Mouse (Mus musculus): ENCODE data around the gene Fuom. TPM values are rescaled to one million over a fixed set of nuclear protein-coding genes. Genes with fewer than 3 reads are reported as not detected.
A peak's percentile ranks its signal among the peaks of the same experiment; 100 is the strongest.

The Fuom gene
- polyA plus RNA-seq, 1 experiment from 2014 or later: 7.6 TPM

- Histone ChIP-seq H3K9me3 (replicated peaks) (no peaks in the 10 kb centered on the region), H3K4me2 (no peak overlapping the region), H3K9ac (no peak overlapping the region), H3K4me3 (replicated peaks) (no peak overlapping the region), H3K36me3 (no peaks in the 10 kb centered on the region), H3K27ac (no peak overlapping the region), H3K4me1 (replicated peaks) (peaks cover 21% of the 10 kb centered on the region), H3K27me3 (no peaks in the 10 kb centered on the region)
- no peak for ATAC-seq (ENCODE audit: low read depth)
- no peak for DNase-seq
- 15% methylated on average over 1 of the region's 1 CpGs for WGBS (ENCODE audit: insufficient replicate concordance)
These were observed 3.8 kb downstream of the Fuom start for GRCm38 (mm10) chr7:140098466-140098865.

DNA sequence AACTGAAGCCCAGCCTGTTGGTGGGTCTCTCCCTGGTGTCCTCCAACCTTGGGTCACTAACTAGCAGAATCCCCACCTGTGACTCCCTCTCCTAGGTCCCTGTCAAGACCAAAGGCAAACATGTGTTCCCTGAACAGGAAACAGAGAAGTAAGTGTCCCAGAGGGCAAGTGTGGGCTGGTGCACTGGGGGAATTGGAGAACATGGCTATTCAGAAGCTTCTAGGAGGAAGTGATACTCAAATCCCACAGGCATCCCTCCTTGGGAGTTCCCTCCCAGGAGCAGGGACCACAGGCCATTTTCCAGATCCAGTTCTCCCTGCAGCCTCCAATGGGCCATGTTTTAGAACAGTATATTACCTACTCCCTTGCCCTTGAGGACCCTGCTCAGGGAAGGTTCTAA, 6.2 kb downstream of the Fuom start:
- no peak overlapping the region for H3K27ac ChIP-seq
- no peak overlapping the region for H3K4me2 ChIP-seq

GRCm38 (mm10) chr7:140095556-140095955, 6.7 kb downstream of the Fuom start:
- DNase-seq: no peak
- Histone ChIP-seq H3K27ac (no peak overlapping the region), H3K4me3 (replicated peaks) (no peak overlapping the region), H3K4me2 (no peak overlapping the region), H3K9ac (no peak overlapping the region), H3K4me1 (replicated peaks) (peaks cover 6% of the 10 kb centered on the region), H3K36me3 (no peaks in the 10 kb centered on the region), H3K9me3 (replicated peaks) (no peaks in the 10 kb centered on the region), H3K27me3 (no peaks in the 10 kb centered on the region)
- ATAC-seq (ENCODE audit: low read depth): no peak
- WGBS (ENCODE audit: insufficient replicate concordance): 33% methylated on average over 1 of the region's 1 CpGs

More for the DNA sequence above, 6.2 kb downstream of the Fuom start:
- ATAC-seq (ENCODE audit: low read depth): no peak
- no peak overlapping the region for H3K9ac ChIP-seq
- H3K36me3 ChIP-seq: no peaks in the 10 kb centered on the region
- no peak for DNase-seq
- H3K9me3 ChIP-seq (replicated peaks): no peaks in the 10 kb centered on the region
- no peak overlapping the region for H3K4me3 ChIP-seq (replicated peaks)
- H3K4me1 ChIP-seq (replicated peaks): peaks cover 6% of the 10 kb centered on the region
- no peaks in the 10 kb centered on the region for H3K27me3 ChIP-seq

DNA sequence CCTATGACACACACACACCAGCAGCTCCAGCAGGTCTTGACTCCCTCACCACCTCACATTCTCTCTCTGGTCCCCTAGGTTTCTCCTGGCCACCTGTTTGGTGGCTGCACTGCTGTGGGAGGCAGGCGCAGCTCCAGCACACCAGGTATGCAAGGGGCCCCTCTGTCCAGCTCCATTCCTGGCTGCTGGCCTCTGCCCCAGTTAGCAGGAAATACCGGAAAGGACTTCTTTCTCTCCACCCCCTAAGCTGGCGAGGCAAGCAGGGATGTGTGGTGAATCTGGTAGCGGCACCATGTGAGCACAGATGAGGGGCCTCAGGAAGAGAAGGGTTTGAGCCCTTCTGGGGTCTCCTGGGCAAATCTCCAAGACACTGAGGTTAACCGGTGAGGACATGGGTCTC, 7.3 kb downstream of the Fuom start:
- Histone ChIP-seq H3K4me2 (no peak overlapping the region), H3K4me1 (replicated peaks) (peaks cover 6% of the 10 kb centered on the region), H3K4me3 (replicated peaks) (no peak overlapping the region), H3K9ac (no peak overlapping the region), H3K36me3 (no peaks in the 10 kb centered on the region), H3K27me3 (no peaks in the 10 kb centered on the region), H3K27ac (no peak overlapping the region), H3K9me3 (replicated peaks) (no peaks in the 10 kb centered on the region)
- ATAC-seq (ENCODE audit: low read depth): no peak
- DNase-seq: no peak
- WGBS (ENCODE audit: insufficient replicate concordance): 53% methylated on average over 5 of the region's 5 CpGs

- DNase-seq (no peak), ATAC-seq (ENCODE audit: low read depth) (no peak)
- Histone ChIP-seq H3K36me3 (no peaks in the 10 kb centered on the region), H3K9me3 (replicated peaks) (no peaks in the 10 kb centered on the region), H3K9ac (no peak within 1 kb of the TSS), H3K4me2 (no peak within 1 kb of the TSS), H3K4me1 (replicated peaks) (no peaks in the 10 kb centered on the region; the same call in 1 of the 2 replicates), H3K4me3 (replicated peaks) (no peak within 1 kb of the TSS), H3K27ac (no peak within 1 kb of the TSS), H3K27me3 (no peaks in the 10 kb centered on the region)
- 41% methylated on average over 5 of the region's 5 CpGs for WGBS (ENCODE audit: insufficient replicate concordance)
These were observed 9.2 kb downstream of the Fuom start, which contains the start of gene Prap1 for GRCm38 (mm10) chr7:140092924-140093528. Prap1 (plus strand) TSS chr7:140093395.

GRCm38 (mm10) chr7:140090601-140091000, 11.6 kb downstream of the Fuom start:
- no peaks in the 10 kb centered on the region for H3K9me3 ChIP-seq (replicated peaks)
- H3K4me2 ChIP-seq: no peak overlapping the region
- WGBS (ENCODE audit: insufficient replicate concordance): 73% methylated on average over 10 of the region's 10 CpGs
- no peak overlapping the region for H3K9ac ChIP-seq
- H3K4me3 ChIP-seq (replicated peaks): no peak overlapping the region
- no peaks in the 10 kb centered on the region; the same call in 1 of the 2 replicates for H3K4me1 ChIP-seq (replicated peaks)
- H3K36me3 ChIP-seq: no peaks in the 10 kb centered on the region
- no peak overlapping the region for H3K27ac ChIP-seq
- no peaks in the 10 kb centered on the region for H3K27me3 ChIP-seq
- DNase-seq (no peak), ATAC-seq (ENCODE audit: low read depth) (no peak)

DNA sequence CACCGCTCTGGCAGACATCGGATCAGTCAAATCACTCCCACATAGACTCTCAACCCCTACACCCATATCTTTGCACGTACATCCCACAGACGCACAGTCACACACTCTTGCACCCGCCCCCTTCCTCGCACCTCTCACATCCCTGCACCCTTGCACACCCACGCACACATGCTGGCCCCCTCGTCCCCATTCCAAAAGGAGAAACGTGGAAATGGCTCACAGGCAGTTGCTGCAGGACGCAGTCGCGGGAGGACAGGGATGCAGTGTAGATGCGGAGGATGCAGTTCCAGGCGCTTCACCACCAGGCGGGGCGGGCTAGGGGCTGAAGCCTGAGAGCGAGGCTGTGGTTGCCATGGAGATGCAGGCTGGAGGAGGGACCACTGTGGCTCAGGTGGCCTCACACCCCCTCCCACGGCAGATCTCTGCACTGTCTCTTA, 20.0 kb downstream of the Fuom start, which contains the start of gene Caly:
Gene Caly, minus strand, starts transcription at position 307 of the 437 bp plus-strand sequence.
- Histone ChIP-seq H3K27me3 (peaks cover 45% of the 10 kb centered on the region), H3K27ac (no peak within 1 kb of the TSS), H3K9ac (no peak within 1 kb of the TSS), H3K4me1 (replicated peaks) (no peaks in the 10 kb centered on the region), H3K4me2 (no peak within 1 kb of the TSS), H3K9me3 (replicated peaks) (no peaks in the 10 kb centered on the region), H3K4me3 (replicated peaks) (no peak within 1 kb of the TSS), H3K36me3 (no peaks in the 10 kb centered on the region)
- 0 out of 2 replicates have a peak, but pooled peaks have one; percentile 20 for ATAC-seq (ENCODE audit: low read depth)
- WGBS (ENCODE audit: insufficient replicate concordance): 11% methylated on average over 18 of the region's 18 CpGs
- no peak for DNase-seq

GRCm38 (mm10) chr7:140081408-140082241, 20.6 kb downstream of the Fuom start:
- 28% methylated on average over 20 of the region's 20 CpGs for WGBS (ENCODE audit: insufficient replicate concordance)
- H3K4me3 ChIP-seq (replicated peaks): no peak overlapping the region
- no peaks in the 10 kb centered on the region for H3K36me3 ChIP-seq
- H3K9me3 ChIP-seq (replicated peaks): no peaks in the 10 kb centered on the region
- H3K27me3 ChIP-seq: peaks cover 45% of the 10 kb centered on the region
- H3K4me1 ChIP-seq (replicated peaks): no peaks in the 10 kb centered on the region
- no peak overlapping the region for H3K4me2 ChIP-seq
- no peak overlapping the region for H3K9ac ChIP-seq
- ATAC-seq (ENCODE audit: low read depth): no peak
- no peak overlapping the region for H3K27ac ChIP-seq
- DNase-seq: no peak

DNA sequence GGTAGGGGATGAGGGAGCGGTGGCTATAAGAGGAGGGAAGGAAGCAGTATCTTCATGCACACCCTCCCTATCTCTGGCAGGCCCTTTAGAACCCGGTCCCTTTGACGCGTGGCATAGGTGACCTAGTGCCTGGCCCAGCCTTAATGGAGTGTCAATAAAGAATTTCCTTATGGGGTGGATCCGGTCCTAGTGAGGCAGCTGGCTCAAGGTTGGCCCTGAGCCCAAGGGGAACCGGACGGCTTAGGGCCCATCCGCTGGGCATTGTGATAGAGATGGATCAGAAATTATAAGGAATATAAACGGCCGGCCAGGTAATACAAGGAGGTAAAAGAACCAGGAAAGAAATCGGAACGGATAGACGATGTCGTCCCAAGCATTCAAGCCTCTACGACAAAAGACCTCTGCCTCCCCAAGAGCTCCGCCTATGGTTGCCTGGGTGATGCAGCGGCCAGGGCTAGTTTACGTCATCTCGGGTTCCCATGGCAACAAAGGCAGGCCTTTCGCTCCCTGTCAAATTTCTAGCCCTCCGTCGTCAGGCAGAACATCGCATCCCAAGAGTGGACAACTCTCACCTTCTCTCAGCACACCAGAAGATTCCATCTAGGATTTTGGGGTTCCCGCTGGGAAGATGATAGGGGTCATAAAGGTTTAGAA, 21.6 kb downstream of the Fuom start:
- Histone ChIP-seq H3K9ac (no peak overlapping the region), H3K4me1 (replicated peaks) (no peaks in the 10 kb centered on the region), H3K9me3 (replicated peaks) (no peaks in the 10 kb centered on the region), H3K27me3 (peaks cover 45% of the 10 kb centered on the region), H3K27ac (no peak overlapping the region), H3K4me3 (replicated peaks) (no peak overlapping the region), H3K4me2 (no peak overlapping the region), H3K36me3 (no peaks in the 10 kb centered on the region)
- DNase-seq (no peak), ATAC-seq (ENCODE audit: low read depth) (no peak)
- WGBS (ENCODE audit: insufficient replicate concordance): 8% methylated on average over 24 of the region's 24 CpGs

DNA sequence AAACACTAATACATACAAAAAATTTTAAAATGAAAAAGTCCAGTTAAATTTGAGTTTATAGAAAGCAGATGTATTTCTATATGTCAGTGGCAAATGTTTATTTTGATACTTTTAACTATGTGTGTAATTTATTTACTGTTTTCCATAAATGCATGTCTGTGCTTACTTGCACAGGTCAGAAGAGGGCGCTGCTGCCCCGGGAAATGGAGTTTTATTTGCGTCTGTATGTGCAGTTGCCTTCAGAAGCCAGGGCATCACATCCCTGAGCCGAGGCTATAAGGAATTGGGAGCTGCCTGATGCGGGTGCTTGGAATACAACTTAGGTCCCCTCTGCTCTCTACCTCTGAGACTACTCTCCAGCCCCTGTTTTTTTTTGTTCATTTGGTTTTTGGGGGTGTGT, 23.5 kb downstream of the Fuom start:
- H3K9ac ChIP-seq: no peak overlapping the region
- H3K4me1 ChIP-seq (replicated peaks): no peaks in the 10 kb centered on the region
- H3K27me3 ChIP-seq: peaks cover 49% of the 10 kb centered on the region
- peak; percentile 35 for DNase-seq
- H3K27ac ChIP-seq: no peak overlapping the region
- 5% methylated on average over 5 of the region's 5 CpGs for WGBS (ENCODE audit: insufficient replicate concordance)
- H3K4me3 ChIP-seq (replicated peaks): no peak overlapping the region
- H3K4me2 ChIP-seq: no peak overlapping the region
- no peaks in the 10 kb centered on the region for H3K36me3 ChIP-seq
- no peak for ATAC-seq (ENCODE audit: low read depth)
- H3K9me3 ChIP-seq (replicated peaks): no peaks in the 10 kb centered on the region

DNA sequence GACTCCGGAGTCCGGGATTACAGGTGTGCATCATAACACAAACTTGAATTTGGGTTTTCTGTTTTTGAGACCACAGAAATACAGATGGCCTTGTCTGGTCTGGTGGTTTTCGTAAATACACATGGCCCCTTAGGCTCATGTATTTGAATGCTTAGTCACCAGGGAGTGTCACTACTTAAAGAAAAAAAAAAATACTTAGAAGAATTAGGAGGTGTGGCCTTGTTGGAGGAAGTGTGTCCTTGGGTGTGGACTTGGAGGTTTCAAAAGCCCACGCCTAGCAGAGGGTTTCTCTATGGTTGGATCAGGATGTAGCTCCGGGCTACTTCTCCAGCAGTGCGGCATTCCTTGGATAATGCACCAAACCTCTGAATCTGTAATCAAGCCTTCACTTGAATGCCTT, 24.5 kb downstream of the Fuom start:
- WGBS (ENCODE audit: insufficient replicate concordance): 54% methylated on average over 6 of the region's 6 CpGs
- no peak overlapping the region for H3K4me3 ChIP-seq (replicated peaks)
- no peak overlapping the region for H3K27ac ChIP-seq
- H3K9me3 ChIP-seq (replicated peaks): no peaks in the 10 kb centered on the region
- no peak overlapping the region for H3K9ac ChIP-seq
- H3K36me3 ChIP-seq: no peaks in the 10 kb centered on the region
- DNase-seq: no peak
- peaks cover 45% of the 10 kb centered on the region for H3K27me3 ChIP-seq
- no peak for ATAC-seq (ENCODE audit: low read depth)
- no peak overlapping the region for H3K4me2 ChIP-seq
- no peaks in the 10 kb centered on the region for H3K4me1 ChIP-seq (replicated peaks)

All from liver, embryonic 13.5 days (tissue).